ENCODE assay signal across 20 mouse cellular contexts in genomic region chr13:20107953-20108498, GRCm38 (mm10). TPM values are rescaled to one million over a fixed set of nuclear protein-coding genes. Genes with fewer than 3 reads are reported as not detected.
DNase-seq lines count a peak whose midpoint lies in the region; ATAC-seq and TF ChIP-seq lines count a peak whose summit lies in the region.
"Had no signal": no experiment of that assay in that cellular context is flagged by ENCODE, and none has a peak within 500 bp of the region (broad histone marks: within the 10 kb centered on the region; RNA-seq: fewer than 3 reads in every experiment).

No protein-coding gene starts in this region.

- TF ChIP-seq CTCF in hindbrain, postnatal 0 days (IDR thresholded peaks at IDR 0.05; ENCODE audit: low read depth), result no peak

- ATAC-seq in common myeloid progenitor, adult 5-6 weeks (replicated peaks; ENCODE audit: low read depth, poor library complexity, severe bottlenecking), result peak; percentile 67
- ATAC-seq in megakaryocyte, adult 5-6 weeks (ENCODE audit: poor library complexity, severe bottlenecking), result peak; percentile 66
- no peak for ATAC-seq in hindbrain, postnatal 0 days
- ATAC-seq: forebrain, embryonic 16.5 days had no signal

- 87% methylated on average over 5 of the region's 5 CpGs for WGBS in hindbrain, postnatal 0 days

- no peak overlapping the region for H3K4me2 ChIP-seq in hindbrain, postnatal 0 days (ENCODE audit: low read depth, low read length)
- H3K4me2 ChIP-seq: embryonic facial prominence, embryonic 13.5 days; forebrain, embryonic 12.5 days; heart, embryonic 13.5 days; hindbrain, embryonic 13.5 days had no signal

- no peak overlapping the region for H3K9ac ChIP-seq in hindbrain, postnatal 0 days (replicated peaks; ENCODE audit: low read length)
- H3K9ac ChIP-seq: embryonic facial prominence, embryonic 13.5 days; forebrain, embryonic 12.5 days; heart, embryonic 13.5 days; hindbrain, embryonic 13.5 days had no signal

- no peaks in the 10 kb centered on the region for H3K27me3 ChIP-seq in hindbrain, postnatal 0 days (ENCODE audit: insufficient read depth, low read length)
- H3K27me3 ChIP-seq: embryonic facial prominence, embryonic 13.5 days; hindbrain, embryonic 13.5 days had no signal

- H3K4me1 ChIP-seq in hindbrain, postnatal 0 days (ENCODE audit: insufficient read depth, low read length), result no peaks in the 10 kb centered on the region

- no peak overlapping the region for H3K27ac ChIP-seq in hindbrain, postnatal 0 days
- H3K27ac ChIP-seq: embryonic facial prominence, embryonic 13.5 days; forebrain, embryonic 12.5 days; heart, embryonic 13.5 days; hindbrain, embryonic 13.5 days had no signal

- peak; percentile 42 for DNase-seq in lung, postnatal 36 days
- no peak for DNase-seq in lung, postnatal 14 days
- no peak for DNase-seq in frontal cortex, adult 2 months (ENCODE audit: extremely low spot score in 1 of 2, low spot score in 1 of 2)
- DNase-seq in hindbrain, postnatal 0 days (ENCODE audit: low spot score), result no peak
- no peak for DNase-seq in layer of hippocampus, postnatal 10 days (ENCODE audit: low spot score in 2 of 2)
- DNase-seq: adrenal gland, adult 8-10 months; adrenal gland, postnatal 36 days; cerebellum, adult 11-12 months; cerebellum, adult 9-10 months; cerebellum, postnatal 25 days; gastrocnemius, postnatal 14 days; heart, postnatal 4 days had no signal

- no peaks in the 10 kb centered on the region for H3K36me3 ChIP-seq in hindbrain, postnatal 0 days (ENCODE audit: insufficient read depth, low read length)
- H3K36me3 ChIP-seq: embryonic facial prominence, embryonic 13.5 days; forebrain, embryonic 12.5 days; G1E; heart, embryonic 13.5 days; hindbrain, embryonic 13.5 days had no signal

- no peaks in the 10 kb centered on the region for H3K9me3 ChIP-seq in hindbrain, postnatal 0 days (ENCODE audit: low read length)
- H3K9me3 ChIP-seq: embryonic facial prominence, embryonic 13.5 days; forebrain, embryonic 12.5 days; G1E; heart, embryonic 13.5 days; hindbrain, embryonic 13.5 days had no signal

- no peak overlapping the region for H3K4me3 ChIP-seq in hindbrain, postnatal 0 days (ENCODE audit: low read length)
- H3K4me3 ChIP-seq: embryonic facial prominence, embryonic 13.5 days; forebrain, embryonic 12.5 days; heart, embryonic 13.5 days; hindbrain, embryonic 13.5 days had no signal

RNA-seq across cellular contexts. Expression of gene Elmo1, which starts 17.6 kb away (rescaled TPM):
- 68.5 and 75.3 TPM in 2 replicates for total RNA-seq in common myeloid progenitor, adult 5-6 weeks (2017)
- total RNA-seq in megakaryocyte, adult 5-6 weeks (2015), result 69.9 and 81.4 TPM in 2 replicates
- total RNA-seq in megakaryocyte, adult 5-6 weeks (2017), result 37.1 and 45.1 TPM in 2 replicates
- polyA plus RNA-seq in frontal cortex, adult 2 months (2012; rRNA removed), result 60.3 and 60.6 TPM in 2 replicates
- total RNA-seq in hindbrain, postnatal 0 days (2014; rRNA removed), result 31.1 and 35.8 TPM in 2 replicates
- 37.4 and 37.5 TPM in 2 replicates for polyA plus RNA-seq in hindbrain, postnatal 0 days (2015; fragmentation: Nextera tagmentation; extraction: Ambion mirVana)
- 10 to 100 TPM; 27.9 to 28.3 TPM for total RNA-seq in layer of hippocampus, postnatal 10 days (2021)
- polyA plus RNA-seq: G1E had no signal
